Mouse (Mus musculus) limb, embryonic 11.5 days (tissue): ENCODE results near the gene Ip6k3. TPM values are rescaled to one million over a fixed set of nuclear protein-coding genes. Genes with fewer than 3 reads are reported as not detected.

Experiments used
- ATAC-seq: fragments of 200-750 bp; cut with Nextera tagmentation; 2 replicates; pipeline ENCODE4 v1.8.0; 2017; ENCODE audit warnings: low read depth; ENCODE audit not compliant: insufficient number of reproducible peaks, low FRiP score, low TSS enrichment
- DNase-seq: peaks from one replicate; pipeline ENCODE4 v3.0.0-alpha.2; 2015; ENCODE audit warnings: low spot score
- H3K27ac ChIP-seq: fragments of 300-500 bp; sonication (generic); replicated peaks from 2 replicates; pipeline ENCODE4 v1.5.1; 2014; ENCODE audit warnings: low read depth, mild to moderate bottlenecking, low read length
- H3K27me3 ChIP-seq: fragments of 300-500 bp; sonication (generic); 2 replicates; pipeline ENCODE4 v1.6.1; 2014; ENCODE audit warnings: mild to moderate bottlenecking, low read length, mixed read lengths; ENCODE audit not compliant: control insufficient read depth, insufficient read depth
- H3K36me3 ChIP-seq: fragments of 300-500 bp; sonication (generic); 2 replicates; pipeline ENCODE4 v1.6.1; 2014; ENCODE audit warnings: mild to moderate bottlenecking, low read length, moderate library complexity, mixed read lengths; ENCODE audit not compliant: control insufficient read depth, insufficient read depth
- H3K4me1 ChIP-seq: fragments of 300-500 bp; sonication (generic); 2 replicates; pipeline ENCODE4 v1.6.1; 2014; ENCODE audit warnings: low read length, mixed read lengths; ENCODE audit not compliant: control insufficient read depth, insufficient read depth
- H3K4me2 ChIP-seq: fragments of 300-500 bp; sonication (generic); 2 replicates; pipeline ENCODE4 v1.6.1; 2014; ENCODE audit warnings: low read depth, mild to moderate bottlenecking, moderate library complexity; ENCODE audit not compliant: severe bottlenecking
- H3K4me3 ChIP-seq: fragments of 300-500 bp; sonication (generic); 2 replicates; pipeline ENCODE4 v1.5.1; 2014; ENCODE audit warnings: low read depth, low read length
- H3K9ac ChIP-seq: fragments of 300-500 bp; sonication (generic); 2 replicates; pipeline ENCODE4 v1.6.1; 2014; ENCODE audit warnings: mild to moderate bottlenecking, low read length
- H3K9me3 ChIP-seq: fragments of 300-500 bp; sonication (generic); 2 replicates; pipeline ENCODE4 v1.6.1; 2016; ENCODE audit warnings: low read length; ENCODE audit not compliant: control insufficient read depth
- WGBS: fragments of 180-500 bp; shearing (Covaris S2); extraction: QIAGEN DNeasy Blood & Tissue Kit; methylation state at CpG from one replicate; pipeline ENCODE4 v1.1.7; 2014; 5-methylcytosine and 5-hydroxymethylcytosine counted together
- polyA plus RNA-seq: library from polyadenylated mRNA; unstranded; fragments of >200 nt; fragmentation: Nextera tagmentation; extraction: Ambion mirVana; gene quantifications from 2 replicates; pipeline ENCODE4 v1.2.1, GENCODE M21; 2014

Ip6k3 gene
- polyA plus RNA-seq, 1 experiment from 2014 or later = 0.13 TPM

GRCm38 (mm10) chr17:27154881-27155280 lies 12.7 kb downstream of the Ip6k3 start:
- Histone ChIP-seq H3K27ac (no peak overlapping the region), H3K4me1 (0 out of 2 replicates have a peak, but pooled peaks cover 4% of the 10 kb centered on the region), H3K9me3 (no peaks in the 10 kb centered on the region), H3K4me2 (no peak overlapping the region), H3K27me3 (no peaks in the 10 kb centered on the region), H3K36me3 (no peaks in the 10 kb centered on the region), H3K4me3 (no peak overlapping the region), H3K9ac (no peak overlapping the region)
- WGBS = 47% methylated on average over 6 of the region's 6 CpGs
- DNase-seq (no peak), ATAC-seq (no peak)

GRCm38 (mm10) chr17:27154256-27154655 lies 13.3 kb downstream of the Ip6k3 start:
- H3K4me2 ChIP-seq = no peak overlapping the region
- H3K9ac ChIP-seq = no peak overlapping the region
- no peak for ATAC-seq
- 92% methylated on average over 14 of the region's 14 CpGs for WGBS
- no peak overlapping the region for H3K4me3 ChIP-seq
- no peak for DNase-seq
- H3K9me3 ChIP-seq = no peaks in the 10 kb centered on the region
- 0 out of 2 replicates have a peak, but pooled peaks cover 4% of the 10 kb centered on the region for H3K4me1 ChIP-seq
- H3K27me3 ChIP-seq = no peaks in the 10 kb centered on the region
- H3K27ac ChIP-seq = no peak overlapping the region
- no peaks in the 10 kb centered on the region for H3K36me3 ChIP-seq

GRCm38 (mm10) chr17:27153773-27154193 lies 13.8 kb downstream of the Ip6k3 start:
- H3K27ac ChIP-seq = no peak overlapping the region
- peaks cover 4% of the 10 kb centered on the region; the same call in 1 of the 2 replicates for H3K4me1 ChIP-seq
- DNase-seq = no peak
- no peaks in the 10 kb centered on the region for H3K9me3 ChIP-seq
- WGBS = 82% methylated on average over 9 of the region's 9 CpGs
- H3K36me3 ChIP-seq = no peaks in the 10 kb centered on the region
- H3K4me2 ChIP-seq = no peak overlapping the region
- H3K4me3 ChIP-seq = no peak overlapping the region
- H3K9ac ChIP-seq = no peak overlapping the region
- H3K27me3 ChIP-seq = no peaks in the 10 kb centered on the region
- no peak for ATAC-seq

GRCm38 (mm10) chr17:27152976-27153723 lies 14.4 kb downstream of the Ip6k3 start:
- Histone ChIP-seq H3K4me3 (no peak overlapping the region), H3K36me3 (no peaks in the 10 kb centered on the region), H3K9me3 (no peaks in the 10 kb centered on the region), H3K27me3 (no peaks in the 10 kb centered on the region), H3K9ac (no peak overlapping the region), H3K27ac (no peak overlapping the region), H3K4me1 (peaks cover 4% of the 10 kb centered on the region; the same call in 1 of the 2 replicates), H3K4me2 (no peak overlapping the region)
- 73% methylated on average over 8 of the region's 8 CpGs for WGBS
- ATAC-seq (no peak), DNase-seq (no peak)

- Histone ChIP-seq H3K27ac (no peak overlapping the region), H3K9ac (no peak overlapping the region), H3K9me3 (no peaks in the 10 kb centered on the region), H3K4me1 (peaks cover 9% of the 10 kb centered on the region), H3K4me2 (no peak overlapping the region), H3K4me3 (no peak overlapping the region), H3K36me3 (no peaks in the 10 kb centered on the region), H3K27me3 (no peaks in the 10 kb centered on the region)
- no peak for ATAC-seq
- DNase-seq = peak; percentile 47
- WGBS = 68% methylated on average over 8 of the region's 8 CpGs
These were observed 16.2 kb downstream of the Ip6k3 start for GRCm38 (mm10) chr17:27151411-27151810.

- ATAC-seq = no peak
- H3K27me3 ChIP-seq = no peaks in the 10 kb centered on the region
- WGBS = 81% methylated on average over 7 of the region's 7 CpGs
- no peak overlapping the region for H3K4me3 ChIP-seq
- peaks cover 14% of the 10 kb centered on the region for H3K4me1 ChIP-seq
- H3K9me3 ChIP-seq = no peaks in the 10 kb centered on the region
- no peak overlapping the region for H3K4me2 ChIP-seq
- no peaks in the 10 kb centered on the region for H3K36me3 ChIP-seq
- DNase-seq = no peak
- no peak overlapping the region for H3K9ac ChIP-seq
- H3K27ac ChIP-seq = no peak overlapping the region
These were observed 16.7 kb downstream of the Ip6k3 start for GRCm38 (mm10) chr17:27150871-27151270.

- ATAC-seq (no peak), DNase-seq (peak; percentile 67)
- Histone ChIP-seq H3K27me3 (no peaks in the 10 kb centered on the region), H3K4me1 (peaks cover 12% of the 10 kb centered on the region), H3K9ac (no peak overlapping the region), H3K4me3 (no peak overlapping the region), H3K9me3 (no peaks in the 10 kb centered on the region), H3K27ac (no peak overlapping the region), H3K4me2 (no peak overlapping the region), H3K36me3 (no peaks in the 10 kb centered on the region)
- WGBS = 5% methylated on average over 8 of the region's 8 CpGs
These were observed 21.2 kb downstream of the Ip6k3 start for GRCm38 (mm10) chr17:27146323-27146923.

GRCm38 (mm10) chr17:27144152-27144551 lies 23.4 kb downstream of the Ip6k3 start:
- Histone ChIP-seq H3K9ac (no peak overlapping the region), H3K4me1 (peaks cover 16% of the 10 kb centered on the region), H3K27me3 (no peaks in the 10 kb centered on the region), H3K27ac (no peak overlapping the region), H3K36me3 (no peaks in the 10 kb centered on the region), H3K9me3 (no peaks in the 10 kb centered on the region), H3K4me3 (no peak overlapping the region), H3K4me2 (no peak overlapping the region)
- WGBS = 70% methylated on average over 4 of the region's 4 CpGs
- ATAC-seq (no peak), DNase-seq (no peak)
